Mouse (Mus musculus) T-cell, adult 2 months (primary cell): Measurements from ENCODE around the gene Dexi.

ENCODE experiments used
- DNase-seq: peaks from one replicate; pipeline ENCODE4 v3.0.0; 2022; ENCODE audit warnings: low spot score

The Dexi gene

DNA sequence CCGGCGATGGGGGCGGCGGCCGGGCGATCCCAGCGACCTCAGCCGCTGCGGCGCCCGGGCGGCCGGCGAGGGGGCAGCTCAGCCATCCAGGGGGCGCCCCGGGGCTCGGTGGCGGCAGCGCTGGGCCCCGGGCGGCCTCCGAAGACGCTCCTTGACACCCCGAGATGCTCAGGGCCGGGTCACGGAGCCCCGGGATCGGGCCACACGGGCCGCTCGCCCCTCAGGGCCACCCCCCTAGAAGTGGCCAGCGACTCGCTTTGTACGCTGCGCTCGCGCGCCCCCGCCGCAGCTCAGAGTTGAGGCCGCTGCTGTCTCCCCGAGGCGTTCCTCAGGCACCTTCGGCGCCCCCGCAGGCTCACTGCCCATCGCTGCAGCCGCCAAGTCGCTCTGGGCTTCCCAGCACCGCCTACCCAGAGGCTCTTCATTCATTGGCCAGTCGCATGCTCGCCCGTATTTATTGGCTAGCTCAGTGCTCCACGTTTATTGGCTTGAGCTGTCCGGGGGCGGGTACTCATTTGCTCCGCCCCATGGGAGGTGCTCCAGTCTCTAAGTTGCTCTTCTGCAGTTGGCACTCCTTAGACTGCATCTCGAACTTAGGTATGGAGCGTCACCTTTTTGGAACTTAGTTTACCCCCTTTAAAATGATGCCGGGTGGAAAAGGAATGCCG is at the start of gene Dexi:
Gene Dexi, minus strand, starts transcription at position 357 of the 668 bp plus-strand sequence.
- peak; percentile 95 for DNase-seq

DNA sequence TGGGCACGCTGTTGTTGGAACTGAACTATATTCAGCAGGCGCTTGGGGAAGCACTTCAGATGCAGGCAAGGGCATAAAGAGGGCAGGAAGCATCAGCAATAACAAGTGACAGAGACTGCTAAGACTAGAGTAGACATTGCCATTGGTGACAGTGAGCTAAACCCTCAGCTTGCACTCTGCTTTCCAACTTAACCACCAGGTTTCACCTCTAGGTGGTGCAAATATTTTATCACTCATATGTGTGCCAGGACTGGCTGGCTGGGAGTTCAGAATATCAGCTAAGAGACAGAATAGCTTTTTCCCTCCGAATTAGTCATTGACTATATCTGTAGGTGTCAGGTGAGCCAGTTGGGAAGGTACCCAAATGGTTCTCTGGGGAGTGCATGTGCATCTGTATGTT is 43.7 kb upstream of the Dexi start:
- DNase-seq, result peak; percentile 58

DNA sequence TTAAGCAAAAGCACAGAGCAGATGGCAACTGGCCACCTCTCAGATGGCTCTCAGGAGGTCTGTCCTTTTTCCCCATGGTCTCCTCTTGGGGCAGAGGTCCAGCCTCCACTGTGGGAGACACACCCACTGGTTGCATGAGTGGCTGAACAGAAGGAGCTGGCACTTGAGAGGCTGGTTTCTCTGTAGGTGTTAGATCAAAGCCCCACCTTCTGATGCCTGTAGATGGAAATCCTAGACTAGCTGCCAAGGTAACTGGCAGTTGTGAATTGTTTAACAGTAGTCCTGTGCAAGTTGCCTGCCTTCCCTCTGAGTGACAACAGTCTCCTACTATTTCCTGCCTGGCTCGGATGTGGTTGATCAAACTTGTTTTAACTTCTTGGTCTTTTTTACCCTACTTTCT is 42.3 kb upstream of the Dexi start:
- DNase-seq, result peak; percentile 67

DNA sequence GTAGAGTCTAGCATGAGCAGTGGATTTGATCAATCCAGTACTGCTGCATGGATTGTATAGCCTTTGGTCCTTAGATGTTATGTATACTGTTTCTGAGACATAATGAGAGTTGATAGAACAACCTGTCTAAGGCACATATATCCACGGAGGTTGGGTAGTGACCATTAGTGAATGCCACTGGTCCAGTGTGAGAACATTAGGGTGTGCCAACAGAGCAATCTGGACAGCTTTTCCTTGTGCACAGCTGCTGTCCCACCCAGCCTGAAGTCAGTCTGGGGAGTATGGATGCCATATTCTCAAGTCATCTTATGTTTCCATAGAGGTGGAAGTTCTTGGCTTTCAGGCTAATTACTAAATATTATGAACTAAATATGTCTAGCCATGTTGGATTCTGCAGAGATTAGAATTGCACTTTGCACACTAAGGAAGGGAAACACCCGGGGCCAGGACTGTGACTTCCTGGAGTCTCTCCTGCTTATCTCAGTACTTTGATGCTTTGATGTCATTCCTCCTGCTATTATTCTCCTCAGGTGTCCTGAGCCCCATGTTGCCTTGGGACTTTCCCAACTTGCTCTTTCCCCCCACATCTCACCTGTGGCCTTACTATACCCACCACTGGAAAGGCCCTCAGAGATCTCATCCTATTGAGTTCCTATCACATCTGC is 38.5 kb upstream of the Dexi start:
- no peak for DNase-seq

DNA sequence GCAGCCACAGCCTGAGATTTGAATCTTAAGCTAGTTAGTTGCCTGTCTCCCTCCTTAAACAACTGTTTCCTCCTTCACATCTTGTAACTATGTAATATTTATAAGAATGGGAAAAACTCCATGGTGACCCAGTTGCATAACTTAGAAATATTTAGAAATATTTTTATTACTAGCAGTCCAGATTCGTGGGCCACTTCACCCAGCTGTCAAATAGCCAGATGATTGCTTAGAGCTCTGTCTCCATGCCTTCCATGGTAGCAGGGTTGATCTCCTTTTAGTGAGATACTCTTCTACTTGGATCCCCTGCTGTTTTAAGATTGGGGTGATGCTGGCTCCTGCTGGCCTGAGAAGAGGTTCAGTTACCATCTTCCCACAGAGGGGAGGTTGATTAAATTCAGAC is 35.5 kb upstream of the Dexi start:
- DNase-seq, result no peak

DNA sequence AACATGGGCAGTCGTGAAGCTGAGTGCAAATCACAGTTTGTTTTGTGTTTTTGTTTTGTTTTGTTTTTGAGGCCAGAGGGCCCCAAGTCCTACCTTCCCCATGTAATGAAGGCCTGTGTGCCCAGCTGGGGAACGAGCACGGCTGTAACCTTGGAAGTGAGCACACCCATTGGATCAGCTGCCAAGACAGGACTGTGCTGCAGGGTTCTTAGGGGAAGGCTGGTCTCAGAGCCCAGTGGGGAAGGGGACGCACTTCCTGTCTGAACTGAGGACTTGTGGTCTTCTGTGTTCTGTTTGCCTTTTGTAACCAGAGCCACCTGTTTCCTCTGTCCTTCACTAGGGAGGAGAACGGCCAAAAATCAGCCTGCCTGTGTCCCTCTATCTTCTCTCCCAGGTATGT is 34.7 kb upstream of the Dexi start:
- no peak for DNase-seq

DNA sequence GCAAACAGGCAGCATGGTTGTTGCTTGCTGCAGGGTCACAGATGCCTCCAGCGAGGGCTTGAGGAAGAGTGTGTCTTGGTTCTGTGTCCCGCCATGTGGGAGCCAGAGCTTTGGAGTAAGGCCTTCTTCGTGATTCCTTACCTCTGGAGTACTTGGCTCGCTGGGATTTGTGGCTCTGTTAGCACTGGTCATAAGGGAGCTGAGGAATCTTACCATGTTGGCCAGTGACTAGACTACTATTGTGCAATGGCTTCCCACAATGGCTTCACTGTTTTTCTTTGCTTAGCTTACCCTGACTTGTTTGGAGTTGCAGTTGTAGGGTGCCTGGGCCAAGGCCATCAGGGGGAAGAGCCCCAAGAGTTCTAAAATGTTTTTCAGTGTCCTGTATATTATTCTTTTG is 33.1 kb upstream of the Dexi start:
- no peak for DNase-seq

DNA sequence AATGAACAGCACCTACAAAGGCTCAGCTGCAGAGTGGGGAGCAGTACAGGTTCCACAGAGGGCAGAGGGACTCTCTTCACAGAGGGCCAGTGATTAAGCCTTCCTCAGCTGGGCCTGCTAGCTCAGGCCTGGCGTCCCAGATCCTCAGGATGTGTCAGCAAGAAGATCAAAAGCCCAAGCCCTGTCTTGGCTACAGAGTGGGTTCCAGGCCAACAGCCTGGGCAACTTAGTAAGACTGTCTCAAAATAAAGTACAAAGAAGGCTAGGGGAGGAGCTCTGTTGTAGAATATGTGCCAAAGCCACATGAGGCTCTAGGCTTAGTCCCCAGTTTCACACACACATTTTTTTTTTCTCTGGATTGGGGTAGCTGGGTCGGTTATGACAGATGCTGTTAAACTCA is 32.1 kb upstream of the Dexi start:
- no peak for DNase-seq

DNA sequence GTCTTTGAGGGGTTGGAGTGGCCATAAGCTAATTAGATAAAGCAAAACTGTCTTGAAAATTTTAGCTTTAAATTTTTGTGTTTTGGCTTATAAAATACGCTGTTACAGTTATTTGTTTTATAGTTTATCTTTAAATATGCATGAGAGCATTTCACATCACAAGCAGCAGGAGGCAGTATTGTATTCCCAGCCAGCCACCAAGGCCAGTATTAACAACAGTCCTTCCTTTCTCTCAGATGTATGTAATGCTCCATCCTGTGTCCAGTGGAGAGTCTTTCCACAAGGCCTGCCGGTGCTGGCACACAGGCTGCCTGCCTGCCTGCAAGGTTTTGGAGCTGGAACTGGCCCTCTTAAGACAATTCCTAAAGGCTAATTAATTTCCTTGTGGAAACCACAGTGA is 29.0 kb upstream of the Dexi start:
- DNase-seq, result peak; percentile 20

DNA sequence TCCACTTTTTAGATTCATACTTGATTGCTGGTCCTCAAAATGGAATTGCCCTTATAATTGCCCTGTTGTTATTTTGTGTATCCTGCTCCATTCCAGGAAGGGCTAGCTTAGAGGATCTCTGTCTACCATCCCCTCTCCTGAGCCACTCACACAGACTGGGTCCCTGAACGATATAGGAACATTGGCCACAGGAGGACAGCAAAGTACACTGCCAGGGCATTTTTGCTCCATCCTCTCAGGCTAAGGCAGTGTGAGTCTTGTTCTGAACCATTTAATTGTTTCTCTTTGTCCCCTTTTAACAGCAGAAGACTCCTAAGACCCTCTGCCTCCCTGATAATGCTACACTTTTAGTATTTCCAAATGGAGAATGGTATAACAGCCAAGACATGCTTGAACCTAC is 27.9 kb upstream of the Dexi start:
- DNase-seq, result peak; percentile 47

DNA sequence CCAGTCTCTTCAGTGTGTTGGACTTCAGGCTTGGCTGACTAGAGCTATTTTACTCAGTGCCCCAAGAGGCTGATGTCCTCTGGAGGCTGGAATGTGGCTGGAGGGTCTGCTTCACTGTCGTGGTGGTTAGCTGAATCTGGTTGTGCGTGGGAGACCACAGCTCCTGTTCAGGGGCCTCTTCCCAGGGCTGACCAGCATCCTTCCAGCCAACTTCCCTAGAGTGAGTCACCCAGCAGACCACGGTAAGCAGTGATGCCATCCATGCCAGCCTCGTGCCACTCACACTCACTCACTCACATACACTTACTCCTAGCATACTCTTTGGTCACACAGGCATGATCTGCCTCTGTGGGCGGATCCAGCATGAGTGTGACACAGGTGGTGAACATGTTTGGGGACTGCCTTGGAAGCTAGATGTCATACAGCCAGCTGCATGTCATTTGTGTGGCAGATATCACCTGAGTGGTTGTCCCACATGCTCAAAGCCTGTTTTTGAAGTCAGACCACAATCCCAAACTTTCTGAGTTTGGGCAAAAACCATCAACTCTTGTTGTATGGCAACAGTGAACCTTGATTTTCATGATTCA is 27.0 kb upstream of the Dexi start:
- DNase-seq, result no peak

DNA sequence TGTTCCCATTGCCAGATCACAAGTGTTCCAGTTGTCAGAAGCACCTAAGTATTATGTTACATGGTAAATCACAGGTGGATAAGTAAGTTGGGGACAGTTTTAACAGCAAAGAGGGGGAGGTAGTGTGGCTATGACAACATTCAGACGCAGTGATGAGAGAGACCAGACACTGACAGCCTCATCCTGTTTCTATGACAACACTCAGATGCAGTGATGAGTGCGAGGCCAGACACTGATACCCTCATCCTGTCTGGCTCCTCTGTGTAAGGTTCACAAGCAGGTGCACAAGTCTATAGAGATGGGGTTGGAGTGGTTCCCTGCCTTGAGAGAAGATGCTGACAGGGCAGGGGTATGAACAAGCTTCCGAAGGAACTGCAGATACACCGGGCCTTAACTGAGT is 24.3 kb upstream of the Dexi start:
- DNase-seq, result no peak

DNA sequence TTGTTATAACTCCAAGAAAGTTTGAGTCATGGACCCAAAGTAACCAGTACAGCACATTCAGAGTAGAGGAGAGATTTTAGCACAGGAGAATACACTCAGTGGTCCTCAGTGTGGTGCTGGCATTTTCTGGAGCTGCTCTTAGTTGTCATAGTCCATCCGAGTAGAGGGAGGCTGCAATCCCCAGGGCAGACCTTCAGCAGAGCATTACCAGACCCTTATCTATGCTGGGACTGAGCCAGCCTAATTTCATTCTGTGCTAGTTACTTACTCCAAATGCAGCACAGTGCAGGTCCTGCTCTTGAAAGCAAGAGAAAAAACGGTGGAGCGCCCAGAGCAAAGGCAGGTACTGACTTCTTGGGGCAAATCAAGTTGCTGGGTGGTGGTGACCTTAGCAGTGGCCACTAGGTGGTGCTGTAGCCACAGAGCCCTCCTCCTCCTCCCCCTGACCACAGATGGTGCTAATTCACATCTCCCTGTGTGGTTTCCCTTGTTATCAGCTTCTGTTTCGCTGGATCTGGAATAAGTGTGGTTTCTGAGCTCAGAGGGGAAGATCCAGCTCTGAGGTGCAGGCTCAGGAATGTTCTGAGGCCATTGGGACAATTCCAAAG is 22.5 kb upstream of the Dexi start:
- peak; percentile 72 for DNase-seq

DNA sequence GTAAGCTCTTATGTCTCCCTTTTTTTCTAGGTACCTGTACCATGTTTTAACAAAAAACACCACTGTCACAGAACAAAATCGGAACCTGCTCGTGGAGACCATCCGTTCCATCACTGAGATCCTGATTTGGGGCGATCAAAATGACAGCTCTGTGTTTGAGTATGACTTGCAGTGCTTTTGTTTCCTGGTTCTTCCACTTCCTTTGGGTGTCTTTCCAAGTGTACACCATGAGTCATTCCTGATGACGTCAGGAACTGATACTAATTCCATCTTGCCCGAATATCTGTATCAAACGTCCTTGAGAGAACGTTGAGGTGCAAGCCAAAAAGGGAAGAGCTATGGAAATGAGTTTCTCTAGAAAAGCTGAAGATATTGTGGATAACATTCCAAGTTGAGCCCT is 17.1 kb upstream of the Dexi start:
- no peak for DNase-seq

DNA sequence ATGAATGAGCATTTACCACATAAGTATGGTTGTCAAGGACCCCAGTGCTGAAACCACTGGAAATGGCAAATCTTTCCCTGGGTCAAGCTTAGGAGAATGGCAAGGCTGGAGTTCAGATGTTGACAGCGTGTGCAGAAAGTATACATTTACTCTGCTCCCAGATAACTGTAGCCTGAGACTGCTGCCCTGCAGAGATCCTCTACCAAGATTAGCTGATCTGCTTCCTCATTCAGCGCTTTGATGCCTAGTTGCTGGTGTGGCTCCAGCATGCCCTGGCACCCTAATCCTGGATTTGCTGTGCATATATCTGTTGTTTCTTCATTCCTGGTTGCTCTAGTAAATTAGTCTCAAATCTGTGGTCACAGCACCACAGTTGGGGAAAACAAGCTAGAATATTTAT is 11.0 kb upstream of the Dexi start:
- DNase-seq, result no peak

DNA sequence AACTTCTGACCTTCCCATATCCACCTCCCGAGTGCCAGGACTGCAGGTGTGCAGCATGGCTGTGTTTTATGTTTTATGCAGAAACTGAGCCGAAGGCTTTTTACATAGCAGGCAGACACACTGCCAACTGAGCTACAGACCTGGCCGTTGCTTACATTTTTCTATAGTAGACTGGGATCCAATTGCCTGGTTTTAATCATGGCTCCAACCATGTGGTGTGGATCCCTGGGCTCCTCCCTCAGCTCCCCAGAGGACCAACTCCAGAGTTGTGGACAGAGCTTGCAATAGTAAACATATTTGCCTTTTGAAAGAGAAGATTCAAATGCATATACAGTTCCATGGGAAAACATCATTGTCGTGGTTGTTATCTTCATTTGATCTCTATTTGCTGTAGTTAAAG is 8.7 kb upstream of the Dexi start:
- DNase-seq, result no peak

DNA sequence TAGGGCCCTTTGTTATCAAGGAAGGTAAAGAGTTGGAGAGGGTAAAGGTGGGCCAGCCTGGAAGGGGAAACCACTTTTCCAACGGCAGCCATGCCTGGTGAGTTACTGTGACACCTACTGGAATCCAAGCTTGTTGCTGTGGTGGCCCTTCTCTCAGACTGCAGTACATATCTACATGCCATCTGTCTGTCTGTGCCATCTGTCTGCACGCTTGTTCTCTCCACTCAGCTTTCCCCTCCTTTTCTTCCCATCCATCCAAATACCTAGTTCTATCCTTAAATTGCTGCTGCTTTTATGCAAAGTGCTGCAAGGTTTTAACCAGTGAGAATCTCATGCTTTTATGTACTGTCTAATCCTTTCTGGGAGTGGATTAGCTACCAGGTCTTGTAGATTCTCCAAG is 6.7 kb upstream of the Dexi start:
- DNase-seq, result no peak

DNA sequence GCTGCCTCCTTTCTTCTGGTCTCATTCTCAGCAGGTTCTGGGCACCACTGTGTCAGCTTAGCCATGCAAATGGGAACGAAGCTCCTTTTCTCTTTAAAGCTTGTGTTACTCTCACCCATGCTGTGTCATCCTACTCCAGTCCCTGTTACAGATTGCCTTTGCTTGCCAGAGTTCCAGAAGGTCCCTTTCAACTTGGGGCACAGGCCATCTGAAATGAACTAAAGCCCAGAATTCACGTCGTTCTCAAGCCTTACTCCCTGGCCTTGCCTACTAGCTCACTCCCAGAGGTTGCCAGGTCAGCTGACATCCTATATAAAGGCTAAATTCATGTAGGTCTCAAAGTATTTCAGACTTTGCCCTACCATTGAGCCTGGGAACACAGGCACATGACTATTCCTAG is 6.1 kb upstream of the Dexi start:
- DNase-seq, result no peak

DNA sequence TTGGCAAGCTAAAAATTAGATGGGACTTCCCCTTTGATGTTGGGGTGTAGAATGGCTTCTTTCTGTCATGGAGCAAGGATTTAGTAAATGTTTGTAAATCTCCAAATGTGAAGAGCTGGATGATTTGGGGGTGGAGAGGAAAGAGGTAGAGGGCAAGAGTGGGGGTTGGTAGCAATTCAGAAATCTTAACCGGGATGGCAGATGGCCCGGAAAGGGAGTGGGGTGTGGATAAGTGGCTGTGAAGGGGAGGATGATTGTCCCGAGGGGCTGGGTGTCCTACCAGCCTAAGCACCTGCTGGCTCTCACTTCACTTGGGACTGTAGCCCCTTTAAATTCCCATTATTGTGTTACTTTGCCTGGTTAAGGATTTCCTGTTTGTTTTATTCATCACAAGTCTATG is 4.0 kb upstream of the Dexi start:
- DNase-seq, result no peak

DNA sequence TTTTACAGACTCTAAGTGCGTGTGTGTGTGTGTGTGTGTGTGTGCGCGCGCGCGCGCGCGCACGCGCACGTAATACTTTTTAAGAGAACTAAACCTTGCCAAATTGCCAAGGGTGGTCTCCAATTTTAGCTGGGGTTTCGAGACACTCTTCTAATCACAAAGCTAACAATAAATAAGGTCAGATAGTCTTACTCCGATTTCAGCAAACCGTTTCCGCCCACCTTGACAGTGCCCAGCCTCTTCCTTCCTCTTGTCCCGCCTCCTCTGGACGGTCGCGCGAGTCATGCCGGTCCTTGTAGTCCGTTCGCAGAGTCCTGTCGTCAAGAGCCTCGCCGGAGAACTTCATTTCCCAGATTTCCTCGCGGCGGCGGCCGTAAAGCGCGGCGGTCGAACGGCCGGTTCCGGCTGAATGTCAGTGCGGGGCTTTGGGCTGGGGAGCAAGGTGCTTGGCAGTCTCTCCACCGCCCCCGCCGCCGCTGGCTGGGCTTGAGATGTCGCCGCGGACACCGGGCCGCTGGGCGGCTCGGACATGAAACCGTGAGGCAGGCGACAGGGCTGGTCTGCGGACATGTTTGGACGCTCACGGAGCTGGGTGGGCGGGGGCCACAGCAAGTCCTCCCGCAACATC is 2.3 kb upstream of the Dexi start, which contains the start of gene Clec16a:
Gene Clec16a, plus strand, starts transcription at position 345 of the 628 bp plus-strand sequence.
- DNase-seq, result peak; percentile 96

DNA sequence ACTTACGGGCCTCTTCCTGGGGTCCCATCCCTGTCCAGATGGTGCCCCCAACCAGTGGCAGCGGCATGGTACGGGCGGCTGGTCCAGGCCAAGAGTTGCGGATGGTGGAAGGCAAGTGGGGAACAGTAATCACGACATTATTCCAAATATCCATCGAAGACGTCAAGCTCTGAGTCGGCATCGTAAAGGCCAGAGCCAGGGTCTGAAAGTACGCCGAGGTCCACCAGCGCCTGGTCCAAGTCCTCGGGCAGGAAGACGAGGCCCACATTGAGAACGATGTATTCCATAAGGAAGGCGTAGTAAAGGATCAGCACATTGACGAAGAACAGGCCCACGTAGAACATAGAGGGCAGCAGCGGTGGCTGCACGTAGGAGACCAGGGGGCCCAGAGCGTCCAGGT is 588 bp downstream of the Dexi start:
- no peak for DNase-seq

DNA sequence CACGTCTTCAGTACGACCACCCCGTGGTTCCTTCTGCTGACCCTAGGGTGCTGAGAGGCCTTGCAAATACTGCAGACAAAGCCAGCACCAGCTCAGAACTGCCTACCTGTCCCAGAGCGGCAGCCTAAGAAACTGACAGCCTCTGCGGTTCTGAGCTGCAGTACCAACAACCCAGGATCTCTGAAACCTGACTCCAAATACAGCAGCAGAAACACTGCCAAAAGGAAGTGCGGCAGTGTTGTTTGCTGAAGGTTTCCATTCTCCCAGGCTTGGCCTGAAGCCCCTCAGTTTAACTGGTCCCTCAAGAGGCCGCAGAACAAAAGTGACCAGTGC is 1.3 kb downstream of the Dexi start:
- DNase-seq, result no peak
